Mouse (Mus musculus): ENCODE measurements at regions not wholly inside any gene's neighbourhood (a gene's known extent, or its start where the extent isn't known, plus 50 kb on each side); places are given as distances from the start of the nearest gene placed in this dataset.

DNA sequence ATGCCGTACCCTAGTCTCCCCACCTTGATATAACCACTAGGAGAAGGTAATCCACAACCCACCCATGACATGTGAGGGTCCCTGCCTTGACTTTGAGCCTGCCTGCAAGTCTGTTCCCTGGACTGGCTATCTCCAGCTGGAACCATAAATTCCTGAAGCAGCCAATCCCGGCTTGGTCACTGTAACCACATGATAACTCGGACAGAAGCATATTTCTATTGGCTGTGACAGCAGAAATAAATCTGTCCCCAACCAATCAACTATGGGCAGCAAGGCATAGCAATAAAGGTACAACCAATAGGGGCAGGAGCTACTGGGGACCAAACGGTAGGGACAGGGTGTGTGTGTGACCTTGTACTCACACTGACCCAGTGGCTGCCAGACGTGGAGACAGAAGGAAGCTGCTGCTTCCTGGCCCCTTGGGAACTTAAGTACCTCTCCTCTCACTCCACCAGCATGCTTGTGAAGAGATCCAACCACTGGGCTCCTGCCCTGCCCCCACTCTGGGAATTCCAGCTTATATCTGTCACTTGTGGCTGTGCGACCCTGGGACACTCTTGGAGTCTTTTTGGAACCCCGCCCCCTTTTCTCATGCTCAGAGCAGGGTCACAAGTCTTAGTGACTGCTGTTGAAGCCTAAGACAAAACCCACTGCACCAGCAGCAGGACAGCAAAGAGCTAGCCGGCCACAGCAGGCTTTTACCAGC is 51.8 kb upstream of the Ttc34 start:
- in situ Hi-C loops (cut with MboI; ENCODE audit: low pct_ligation_motif_present, low pct_unique_long_range_greater_than_20kb, low sequenced_read_pairs) (no loop called here), dilution Hi-C loops (cut with MboI; ENCODE audit: extremely low pct_ligation_motif_present, extremely low pct_unique_long_range_greater_than_20kb, low sequenced_read_pairs) (no loop called here)
- H3K27me3 ChIP-seq (replicated peaks) = peaks cover 95% of the 10 kb centered on the region
- H3K36me3 ChIP-seq (replicated peaks in 1 of 2; ENCODE audit: control insufficient read depth in 1 of 2, insufficient read depth in 1 of 2, low read length in 1 of 2) = no peaks in the 10 kb centered on the region
- no peaks in the 10 kb centered on the region for H3K4me1 ChIP-seq (ENCODE audit: control insufficient read depth in 1 of 2, insufficient read depth in 2 of 2)
- no peak for DNase-seq (ENCODE audit: extremely low read depth)
- TF ChIP-seq MEF2A (IDR thresholded peaks at IDR 0.05; ENCODE audit: borderline replicate concordance, low read depth, low read length) (no peak), RCOR1 (conservative IDR thresholded peaks at IDR 0.05; ENCODE audit: low read depth, low read length) (no peak), NELFE (IDR thresholded peaks at IDR 0.05; ENCODE audit: low read depth, low read length) (no peak), MAX (IDR thresholded peaks at IDR 0.05; ENCODE audit: low read length) (no peak), USF1 (IDR thresholded peaks at IDR 0.05; ENCODE audit: low read depth, low read length) (no peak), ZC3H11A (IDR thresholded peaks at IDR 0.05; ENCODE audit: low read depth, low read length) (no peak)
- H3K27ac ChIP-seq (ENCODE audit: insufficient read depth, low read depth) = no peak overlapping the region
- H3K9ac ChIP-seq (ENCODE audit: insufficient read depth, low read depth) = no peak overlapping the region
- H3K9me3 ChIP-seq (replicated peaks; ENCODE audit: low read length) = no peaks in the 10 kb centered on the region
- H3K4me2 ChIP-seq (ENCODE audit: insufficient read depth, low read depth, poor library complexity, severe bottlenecking) = no peak overlapping the region
- H3K79me2 ChIP-seq (replicated peaks; ENCODE audit: control insufficient read depth, extremely low read depth, insufficient read depth, poor library complexity, severe bottlenecking) = no peaks in the 10 kb centered on the region
- H3K4me3 ChIP-seq (replicated peaks in 1 of 3; ENCODE audit: low read depth in 2 of 3, low read length in 2 of 3, poor library complexity in 1 of 3) = no peak overlapping the region

DNA sequence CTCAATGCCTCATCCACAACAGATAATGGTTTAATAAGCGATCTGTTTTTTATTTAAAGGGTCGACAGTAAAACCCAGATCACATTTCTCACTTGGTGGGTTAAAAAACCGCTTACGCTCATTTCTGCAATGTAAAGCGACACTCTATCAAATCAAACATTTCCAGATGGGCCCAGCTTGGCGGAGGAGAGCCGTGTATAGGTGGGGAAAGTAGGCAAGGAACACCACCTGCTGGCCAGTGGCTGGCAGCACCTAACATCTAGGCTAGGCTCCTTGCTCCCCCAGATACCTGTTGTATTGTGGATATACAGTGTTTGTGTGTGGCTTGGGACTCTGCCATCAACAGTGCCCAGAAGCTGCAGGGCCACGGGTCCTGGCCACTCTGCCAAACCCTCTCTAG is 50.1 kb upstream of the Ttc34 start:
- in situ Hi-C loops (cut with MboI; ENCODE audit: low pct_ligation_motif_present, low pct_unique_long_range_greater_than_20kb, low sequenced_read_pairs) (no loop called here), dilution Hi-C loops (cut with MboI; ENCODE audit: extremely low pct_ligation_motif_present, extremely low pct_unique_long_range_greater_than_20kb, low sequenced_read_pairs) (no loop called here)
- TF ChIP-seq RAD21 (IDR thresholded peaks at IDR 0.05; ENCODE audit: low read depth, low read length) (peak; percentile 8), SIN3A (IDR thresholded peaks at IDR 0.05; ENCODE audit: low read length) (no peak)
- Histone ChIP-seq H3K27ac (ENCODE audit: insufficient read depth, low read depth) (no peak overlapping the region), H3K27me3 (replicated peaks) (peaks cover 96% of the 10 kb centered on the region), H3K4me3 (replicated peaks in 1 of 3; ENCODE audit: low read depth in 2 of 3, low read length in 2 of 3, poor library complexity in 1 of 3) (no peak overlapping the region), H3K9me3 (replicated peaks; ENCODE audit: low read length) (no peaks in the 10 kb centered on the region), H3K4me1 (ENCODE audit: control insufficient read depth in 1 of 2, insufficient read depth in 2 of 2) (no peaks in the 10 kb centered on the region), H3K79me2 (replicated peaks; ENCODE audit: control insufficient read depth, extremely low read depth, insufficient read depth, poor library complexity, severe bottlenecking) (no peaks in the 10 kb centered on the region), H3K36me3 (replicated peaks in 1 of 2; ENCODE audit: control insufficient read depth in 1 of 2, insufficient read depth in 1 of 2, low read length in 1 of 2) (no peaks in the 10 kb centered on the region), H3K4me2 (ENCODE audit: insufficient read depth, low read depth, poor library complexity, severe bottlenecking) (no peak overlapping the region), H3K9ac (ENCODE audit: insufficient read depth, low read depth) (no peak overlapping the region)
- DNase-seq (ENCODE audit: extremely low read depth) = no peak
